In the genomic region with DNA sequence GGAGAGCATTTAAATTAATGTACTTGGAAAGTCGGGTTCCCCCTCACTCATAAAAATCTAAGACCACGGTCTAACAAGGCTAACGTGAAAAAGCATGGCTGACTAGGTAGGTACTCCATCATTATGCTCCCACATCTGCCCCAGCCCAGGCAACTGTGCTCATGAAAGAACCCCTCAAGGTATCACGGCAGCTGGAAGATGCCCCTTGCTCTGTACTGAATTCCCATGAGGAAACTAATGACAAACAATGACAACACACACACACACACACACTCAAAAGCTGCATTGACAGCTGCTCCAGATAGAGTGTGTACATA, we compare ENCODE assay signal across 17 mouse cellular contexts.
A peak's percentile ranks its signal among the peaks of the same experiment; 100 is the strongest.
DNase-seq lines count a peak whose midpoint lies in the region; ATAC-seq and TF ChIP-seq lines count a peak whose summit lies in the region.
"Had no signal": no experiment of that assay in that cellular context is flagged by ENCODE, and none has a peak within 500 bp of the region (broad histone marks: within the 10 kb centered on the region; RNA-seq: fewer than 3 reads in every experiment).

No protein-coding gene starts in this region.

- H3K4me2 ChIP-seq in forebrain, embryonic 13.5 days: peak overlapping the region; percentile 56
- H3K4me2 ChIP-seq in forebrain, postnatal 0 days (ENCODE audit: low read depth): no peak overlapping the region
- peak overlapping the region; percentile 44; the same call in 1 of the 2 replicates for H3K4me2 ChIP-seq in hindbrain, embryonic 12.5 days (replicated peaks)
- peak overlapping the region; percentile 54 for H3K4me2 ChIP-seq in midbrain, embryonic 13.5 days (replicated peaks)
- H3K4me2 ChIP-seq in neural tube, embryonic 15.5 days: peak overlapping the region; percentile 57

- H3K4me1 ChIP-seq in forebrain, embryonic 13.5 days: peaks cover 43% of the 10 kb centered on the region
- H3K4me1 ChIP-seq in forebrain, postnatal 0 days (ENCODE audit: insufficient read depth): peaks cover 14% of the 10 kb centered on the region; the same call in 1 of the 2 replicates
- peaks cover 37% of the 10 kb centered on the region for H3K4me1 ChIP-seq in hindbrain, embryonic 12.5 days
- peaks cover 42% of the 10 kb centered on the region for H3K4me1 ChIP-seq in midbrain, embryonic 13.5 days (replicated peaks)
- H3K4me1 ChIP-seq in neural tube, embryonic 15.5 days: peaks cover 42% of the 10 kb centered on the region
- no peaks in the 10 kb centered on the region for H3K4me1 ChIP-seq in thymus, adult 2 months (replicated peaks; ENCODE audit: control insufficient read depth, insufficient read depth, low read length)
- H3K4me1 ChIP-seq: heart, embryonic 10.5 days had no signal

- H3K4me3 ChIP-seq in forebrain, embryonic 13.5 days: no peak overlapping the region
- no peak overlapping the region for H3K4me3 ChIP-seq in forebrain, postnatal 0 days (ENCODE audit: low read depth, low read length)
- H3K4me3 ChIP-seq in hindbrain, embryonic 12.5 days: no peak overlapping the region
- H3K4me3 ChIP-seq in midbrain, embryonic 13.5 days (replicated peaks): peak overlapping the region; percentile 30; the same call in 1 of the 2 replicates
- peak overlapping the region; percentile 28; the same call in 1 of the 2 replicates for H3K4me3 ChIP-seq in neural tube, embryonic 15.5 days (replicated peaks)
- no peak overlapping the region for H3K4me3 ChIP-seq in thymus, adult 2 months (ENCODE audit: control insufficient read depth, insufficient read depth, low read length)
- H3K4me3 ChIP-seq: heart, embryonic 10.5 days; kidney, embryonic 15.5 days had no signal

- DNase-seq in forebrain, postnatal 0 days: no peak
- DNase-seq in adrenal gland, adult 8-10 months: no peak
- no peak for DNase-seq in thymus, adult 2 months
- no peak for DNase-seq in lung, postnatal 25 days (ENCODE audit: low spot score)
- DNase-seq: adrenal gland, postnatal 14 days; gastrocnemius, postnatal 25 days; heart, postnatal 10 days; liver; liver, postnatal 0 days; lung, postnatal 36 days; right cerebral cortex, adult 18-20 months had no signal

- H3K27me3 ChIP-seq in forebrain, embryonic 13.5 days: no peaks in the 10 kb centered on the region
- no peaks in the 10 kb centered on the region for H3K27me3 ChIP-seq in forebrain, postnatal 0 days (ENCODE audit: insufficient read depth, low read length)
- no peaks in the 10 kb centered on the region for H3K27me3 ChIP-seq in hindbrain, embryonic 12.5 days
- H3K27me3 ChIP-seq in midbrain, embryonic 13.5 days: peaks cover 35% of the 10 kb centered on the region
- no peaks in the 10 kb centered on the region for H3K27me3 ChIP-seq in neural tube, embryonic 15.5 days (replicated peaks)
- no peaks in the 10 kb centered on the region for H3K27me3 ChIP-seq in thymus, adult 2 months (ENCODE audit: control insufficient read depth, insufficient read depth, low read length)
- H3K27me3 ChIP-seq: kidney, embryonic 15.5 days had no signal

- no peak for TF ChIP-seq POLR2A in thymus, adult 2 months (IDR thresholded peaks at IDR 0.05; ENCODE audit: control insufficient read depth, extremely low read depth, insufficient read depth, low read length, poor library complexity)

- H3K27ac ChIP-seq in forebrain, embryonic 13.5 days: no peak overlapping the region
- no peak overlapping the region for H3K27ac ChIP-seq in forebrain, postnatal 0 days (ENCODE audit: low read depth, low read length)
- H3K27ac ChIP-seq in hindbrain, embryonic 12.5 days: peak overlapping the region; percentile 81
- H3K27ac ChIP-seq in midbrain, embryonic 13.5 days: peak overlapping the region; percentile 73
- peak overlapping the region; percentile 75; the same call in 1 of the 2 replicates for H3K27ac ChIP-seq in neural tube, embryonic 15.5 days (replicated peaks)
- no peak overlapping the region for H3K27ac ChIP-seq in thymus, adult 2 months (ENCODE audit: control insufficient read depth, insufficient read depth, low read length)
- H3K27ac ChIP-seq: heart, embryonic 10.5 days; kidney, embryonic 15.5 days had no signal

- no peak overlapping the region for H3K9ac ChIP-seq in forebrain, embryonic 13.5 days
- no peak overlapping the region for H3K9ac ChIP-seq in forebrain, postnatal 0 days
- no peak overlapping the region for H3K9ac ChIP-seq in hindbrain, embryonic 12.5 days
- no peak overlapping the region for H3K9ac ChIP-seq in midbrain, embryonic 13.5 days (replicated peaks)
- no peak overlapping the region for H3K9ac ChIP-seq in neural tube, embryonic 15.5 days (replicated peaks)
- H3K9ac ChIP-seq: kidney, embryonic 15.5 days; liver, postnatal 0 days had no signal

- 59% methylated on average over 4 of the region's 4 CpGs for WGBS in forebrain, embryonic 13.5 days
- 73% methylated on average over 4 of the region's 4 CpGs for WGBS in forebrain, postnatal 0 days
- WGBS in hindbrain, embryonic 12.5 days: 55% methylated on average over 4 of the region's 4 CpGs
- 55% methylated on average over 4 of the region's 4 CpGs for WGBS in midbrain, embryonic 13.5 days
- WGBS in neural tube, embryonic 15.5 days: 26% methylated on average over 4 of the region's 4 CpGs
- 96% methylated on average over 4 of the region's 4 CpGs for WGBS in thymus, adult 2 months

- H3K9me3 ChIP-seq in forebrain, embryonic 13.5 days (replicated peaks): no peaks in the 10 kb centered on the region
- H3K9me3 ChIP-seq in forebrain, postnatal 0 days (ENCODE audit: low read length): no peaks in the 10 kb centered on the region
- no peaks in the 10 kb centered on the region for H3K9me3 ChIP-seq in hindbrain, embryonic 12.5 days (replicated peaks)
- H3K9me3 ChIP-seq in midbrain, embryonic 13.5 days: no peaks in the 10 kb centered on the region
- H3K9me3 ChIP-seq in neural tube, embryonic 15.5 days (replicated peaks): no peaks in the 10 kb centered on the region
- H3K9me3 ChIP-seq: heart, embryonic 10.5 days; kidney, embryonic 15.5 days had no signal

- 0 out of 2 replicates have a peak, but pooled peaks have one; percentile 10 for ATAC-seq in forebrain, embryonic 13.5 days
- ATAC-seq in forebrain, postnatal 0 days: no peak
- peak; percentile 68 for ATAC-seq in hindbrain, embryonic 12.5 days (ENCODE audit: low FRiP score)
- ATAC-seq in midbrain, embryonic 13.5 days: no peak
- peak; percentile 43 for ATAC-seq in neural tube, embryonic 15.5 days (ENCODE audit: low FRiP score)
- ATAC-seq: liver, postnatal 0 days had no signal

- no peak for TF ChIP-seq CTCF in forebrain, postnatal 0 days (IDR thresholded peaks at IDR 0.05; ENCODE audit: low read depth)
- no peak for TF ChIP-seq CTCF in thymus, adult 2 months (IDR thresholded peaks at IDR 0.05; ENCODE audit: borderline replicate concordance, control insufficient read depth, extremely low read depth, insufficient read depth, low read length, poor library complexity)

- H3K36me3 ChIP-seq in forebrain, embryonic 13.5 days (ENCODE audit: poor library complexity, severe bottlenecking): no peaks in the 10 kb centered on the region
- H3K36me3 ChIP-seq in forebrain, postnatal 0 days (ENCODE audit: insufficient read depth): no peaks in the 10 kb centered on the region
- no peaks in the 10 kb centered on the region for H3K36me3 ChIP-seq in hindbrain, embryonic 12.5 days
- H3K36me3 ChIP-seq in midbrain, embryonic 13.5 days: no peaks in the 10 kb centered on the region
- no peaks in the 10 kb centered on the region for H3K36me3 ChIP-seq in neural tube, embryonic 15.5 days
- no peaks in the 10 kb centered on the region for H3K36me3 ChIP-seq in thymus, adult 2 months (ENCODE audit: control insufficient read depth, insufficient read depth, low read length)

Comparison
In these comparisons a context has a peak if more than half of its experiments do, and no peak if none do; other contexts are left out.
1. ATAC-seq: peak in forebrain, embryonic 13.5 days (single experiment), hindbrain, embryonic 12.5 days (single experiment) and neural tube, embryonic 15.5 days (single experiment); none in forebrain, postnatal 0 days (single experiment) and midbrain, embryonic 13.5 days (single experiment).
2. H3K27ac ChIP-seq: peak in hindbrain, embryonic 12.5 days (single experiment), midbrain, embryonic 13.5 days (single experiment) and neural tube, embryonic 15.5 days (single experiment); none in forebrain, embryonic 13.5 days (single experiment), forebrain, postnatal 0 days (single experiment) and thymus, adult 2 months (single experiment).
3. H3K4me3 ChIP-seq: peak in midbrain, embryonic 13.5 days (single experiment) and neural tube, embryonic 15.5 days (single experiment); none in forebrain, embryonic 13.5 days (single experiment), forebrain, postnatal 0 days (single experiment), hindbrain, embryonic 12.5 days (single experiment) and thymus, adult 2 months (single experiment).